Mouse (Mus musculus) midbrain, embryonic 12.5 days (tissue): ENCODE measurements around the gene Hbs1l. TPM values are rescaled to one million over a fixed set of nuclear protein-coding genes. Genes with fewer than 3 reads are reported as not detected.

Source experiments
- ATAC-seq: fragments of 200-750 bp; cut with Nextera tagmentation; 2 replicates; pipeline ENCODE4 v1.8.0; 2017; ENCODE audit warnings: low read depth, moderate TSS enrichment, moderate library complexity; ENCODE audit not compliant: low FRiP score
- H3K27ac ChIP-seq: fragments of 300-500 bp; sonication (generic); replicated peaks from 2 replicates; pipeline ENCODE4 v1.5.1; 2016; ENCODE audit warnings: mild to moderate bottlenecking
- H3K27me3 ChIP-seq: fragments of 300-500 bp; sonication (generic); 2 replicates; pipeline ENCODE4 v1.6.1; 2016; ENCODE audit warnings: mild to moderate bottlenecking
- H3K36me3 ChIP-seq: fragments of 300-500 bp; sonication (generic); 2 replicates; pipeline ENCODE4 v1.6.1; 2016
- H3K4me1 ChIP-seq: fragments of 300-500 bp; sonication (generic); 2 replicates; pipeline ENCODE4 v1.6.1; 2016
- H3K4me2 ChIP-seq: fragments of 300-500 bp; sonication (generic); replicated peaks from 2 replicates; pipeline ENCODE4 v1.6.1; 2016; ENCODE audit warnings: mild to moderate bottlenecking, moderate library complexity
- H3K4me3 ChIP-seq: fragments of 300-500 bp; sonication (generic); 2 replicates; pipeline ENCODE4 v1.5.1; 2016; ENCODE audit warnings: mild to moderate bottlenecking
- H3K9ac ChIP-seq: fragments of 300-500 bp; sonication (generic); replicated peaks from 2 replicates; pipeline ENCODE4 v1.6.1; 2016; ENCODE audit warnings: mild to moderate bottlenecking, moderate library complexity
- H3K9me3 ChIP-seq: fragments of 300-500 bp; sonication (generic); 2 replicates; pipeline ENCODE4 v1.6.1; 2016; ENCODE audit warnings: mild to moderate bottlenecking
- WGBS: fragments of 180-500 bp; shearing (Covaris S2); methylation state at CpG from one replicate; pipeline ENCODE4 v1.1.7; 2016; 5-methylcytosine and 5-hydroxymethylcytosine counted together
- polyA plus RNA-seq: library from polyadenylated mRNA; unstranded; fragments of >200 nt; fragmentation: Nextera tagmentation; extraction: Ambion mirVana; gene quantifications from 2 replicates; pipeline ENCODE4 v1.2.1, GENCODE M21; 2016

Gene Hbs1l
- polyA plus RNA-seq, 1 experiment from 2014 or later, result 128 TPM

DNA sequence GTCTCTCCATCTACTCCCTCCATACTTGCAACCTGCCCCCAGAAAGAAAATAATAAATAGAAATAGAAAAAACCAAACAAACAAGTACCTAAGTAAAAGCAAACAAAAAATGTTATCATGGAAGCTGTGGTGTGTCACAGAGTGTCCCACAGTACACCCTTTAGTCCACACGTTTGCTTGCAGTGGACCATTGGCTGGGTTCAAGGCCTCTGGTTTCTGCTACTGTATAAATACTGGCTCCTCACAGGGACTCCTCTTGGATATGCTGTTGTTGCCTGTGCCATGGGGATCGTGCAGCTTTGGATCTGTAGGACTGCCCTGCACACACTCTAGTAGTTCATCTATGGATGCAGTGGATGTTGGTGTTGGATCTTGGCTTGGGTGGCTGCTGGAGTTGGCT lies 54.2 kb downstream of the Hbs1l start:
- Histone ChIP-seq H3K9me3 (no peaks in the 10 kb centered on the region), H3K4me2 (no peak overlapping the region), H3K27me3 (no peaks in the 10 kb centered on the region), H3K27ac (no peak overlapping the region), H3K4me1 (no peaks in the 10 kb centered on the region), H3K9ac (no peak overlapping the region), H3K4me3 (no peak overlapping the region), H3K36me3 (peaks cover 71% of the 10 kb centered on the region)
- WGBS, result 91% methylated on average over 2 of the region's 2 CpGs
- ATAC-seq, result no peak

DNA sequence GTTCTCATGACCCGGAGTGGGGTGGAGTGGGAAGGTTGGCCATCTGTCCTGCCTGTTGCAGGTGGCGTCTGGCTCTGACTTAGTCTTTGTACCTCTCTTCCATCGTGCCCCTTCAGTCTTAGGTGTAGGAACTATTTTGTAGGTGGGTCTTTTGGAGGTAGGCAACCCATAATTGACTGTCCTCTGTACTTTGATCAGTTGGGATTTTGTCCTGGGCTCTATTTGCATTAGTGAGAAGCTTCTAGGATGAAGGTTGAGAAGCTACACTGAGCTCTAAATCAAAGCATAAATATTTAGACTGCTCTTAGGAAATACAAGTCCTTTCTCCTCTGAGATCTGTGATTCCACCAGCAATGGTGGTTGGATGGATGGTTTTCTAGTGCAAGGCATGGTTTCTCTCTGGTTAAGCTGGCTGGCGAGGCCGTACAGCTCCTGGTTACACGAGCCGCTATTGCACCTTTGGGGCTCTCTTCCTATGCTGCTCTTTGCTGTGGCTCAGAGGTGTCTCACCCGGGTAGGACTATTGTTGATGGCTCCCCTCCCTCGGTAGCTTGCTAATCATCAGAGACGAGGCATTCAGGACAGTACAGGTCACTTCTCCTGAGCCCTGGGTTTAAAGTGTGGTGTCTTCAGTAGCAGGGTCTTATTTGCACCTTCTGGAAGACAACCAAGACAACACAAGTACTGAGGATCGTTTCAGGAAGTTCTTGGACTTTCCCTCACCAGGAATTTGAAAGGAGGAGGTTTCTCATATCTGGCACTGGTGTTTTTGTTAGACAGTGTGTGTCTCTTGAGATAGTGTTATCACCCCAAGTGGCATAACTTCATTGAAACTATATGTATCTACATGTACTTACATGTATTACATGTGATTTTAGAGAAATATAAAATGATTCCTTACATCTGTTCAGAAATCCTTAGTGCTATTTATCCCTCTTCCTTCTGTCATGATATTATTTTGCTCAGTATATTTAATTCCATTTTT lies 55.0 kb downstream of the Hbs1l start:
- Histone ChIP-seq H3K4me3 (no peak overlapping the region), H3K36me3 (peaks cover 66% of the 10 kb centered on the region), H3K9ac (no peak overlapping the region), H3K27ac (no peak overlapping the region), H3K27me3 (no peaks in the 10 kb centered on the region), H3K4me1 (no peaks in the 10 kb centered on the region), H3K4me2 (no peak overlapping the region), H3K9me3 (no peaks in the 10 kb centered on the region)
- ATAC-seq, result no peak
- 89% methylated on average over 11 of the region's 11 CpGs for WGBS

DNA sequence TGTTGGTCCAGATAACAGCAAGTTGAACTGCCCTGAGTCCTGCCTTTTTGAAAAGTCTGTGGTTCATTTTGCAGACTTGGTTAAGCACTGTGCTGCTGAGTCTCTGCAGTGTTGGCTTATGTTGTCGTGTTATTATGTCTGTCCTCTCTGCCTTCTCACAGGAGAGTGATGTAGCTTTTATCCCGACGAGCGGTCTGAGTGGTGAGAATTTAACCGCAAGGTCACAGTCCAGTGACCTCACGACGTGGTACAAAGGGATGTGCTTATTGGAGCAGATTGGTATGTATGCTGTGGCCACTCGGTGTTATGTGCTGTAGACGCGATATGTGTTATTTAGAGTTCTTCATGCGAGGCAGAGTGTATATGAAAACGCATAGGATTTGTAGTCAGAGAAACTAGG lies 56.0 kb downstream of the Hbs1l start:
- no peak for ATAC-seq
- no peak overlapping the region for H3K27ac ChIP-seq
- H3K27me3 ChIP-seq, result no peaks in the 10 kb centered on the region
- no peak overlapping the region for H3K4me2 ChIP-seq
- no peak overlapping the region for H3K9ac ChIP-seq
- 60% methylated on average over 12 of the region's 12 CpGs for WGBS
- no peak overlapping the region for H3K4me3 ChIP-seq
- H3K4me1 ChIP-seq, result no peaks in the 10 kb centered on the region
- peaks cover 67% of the 10 kb centered on the region for H3K36me3 ChIP-seq
- no peaks in the 10 kb centered on the region for H3K9me3 ChIP-seq

DNA sequence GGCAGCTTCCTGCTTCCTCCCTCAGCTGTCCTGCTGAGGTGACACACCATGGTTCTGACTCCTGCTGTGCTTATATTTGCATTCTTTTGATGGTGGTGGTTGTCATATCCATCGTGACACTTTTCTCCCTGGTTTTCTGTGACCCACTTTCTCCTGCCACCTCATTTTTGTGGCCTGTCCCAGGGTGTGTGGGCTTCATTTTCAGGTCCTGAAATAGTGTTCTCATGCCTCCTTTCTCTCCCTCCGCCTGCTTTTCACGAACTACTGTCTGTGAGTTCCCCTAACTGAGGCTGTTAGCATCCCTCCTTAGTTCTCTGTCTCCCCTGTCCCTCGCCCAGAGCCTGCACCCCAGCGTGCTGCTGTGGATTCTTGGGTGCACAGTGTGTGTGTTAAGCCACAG lies 58.1 kb downstream of the Hbs1l start:
- Histone ChIP-seq H3K4me2 (no peak overlapping the region), H3K9ac (no peak overlapping the region), H3K4me1 (no peaks in the 10 kb centered on the region), H3K36me3 (peaks cover 70% of the 10 kb centered on the region), H3K27me3 (no peaks in the 10 kb centered on the region), H3K27ac (no peak overlapping the region), H3K9me3 (no peaks in the 10 kb centered on the region), H3K4me3 (no peak overlapping the region)
- no peak for ATAC-seq
- WGBS, result 74% methylated on average over 5 of the region's 5 CpGs

DNA sequence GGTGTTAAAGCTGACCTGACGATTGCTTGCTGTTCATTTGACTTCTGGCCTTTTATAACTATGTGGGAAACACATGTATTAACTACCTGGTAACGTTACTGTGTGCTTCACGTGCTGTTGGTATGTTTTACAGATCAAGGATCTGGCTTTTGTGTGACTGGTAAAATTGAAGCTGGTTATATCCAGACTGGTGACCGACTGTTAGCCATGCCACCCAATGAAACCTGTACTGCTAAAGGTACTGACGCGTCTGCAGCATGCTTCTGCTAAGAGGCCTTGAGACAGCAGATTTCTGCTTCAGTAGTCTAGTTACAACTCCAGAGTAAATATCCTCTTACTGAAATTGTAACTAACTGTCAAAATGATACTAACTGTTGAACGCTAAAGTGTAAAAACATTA lies 58.7 kb downstream of the Hbs1l start:
- ATAC-seq, result no peak
- Histone ChIP-seq H3K9me3 (no peaks in the 10 kb centered on the region), H3K27ac (no peak overlapping the region), H3K27me3 (no peaks in the 10 kb centered on the region), H3K9ac (no peak overlapping the region), H3K4me1 (no peaks in the 10 kb centered on the region), H3K4me3 (no peak overlapping the region), H3K4me2 (no peak overlapping the region), H3K36me3 (peaks cover 71% of the 10 kb centered on the region)
- 95% methylated on average over 7 of the region's 7 CpGs for WGBS

DNA sequence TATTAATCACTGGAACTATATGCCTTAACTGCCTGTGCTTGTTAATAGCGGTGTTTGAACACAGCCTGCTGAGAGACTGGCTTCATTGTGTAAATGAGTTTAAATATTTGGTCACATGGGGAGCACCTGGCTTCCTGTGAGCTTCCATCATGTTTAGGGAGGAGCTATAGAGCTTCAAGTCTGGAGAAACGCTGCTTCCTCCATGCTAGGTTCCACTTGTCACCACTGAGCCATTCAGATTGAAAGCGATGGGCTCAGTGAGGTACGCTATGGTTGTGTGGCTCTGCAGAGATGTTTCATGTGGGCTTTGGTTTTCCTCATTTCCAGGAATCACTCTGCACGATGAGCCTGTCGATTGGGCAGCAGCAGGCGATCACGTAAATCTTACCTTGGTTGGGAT lies 62.2 kb downstream of the Hbs1l start:
- peaks cover 53% of the 10 kb centered on the region for H3K36me3 ChIP-seq
- ATAC-seq, result no peak
- no peaks in the 10 kb centered on the region for H3K4me1 ChIP-seq
- no peak overlapping the region for H3K4me3 ChIP-seq
- H3K27me3 ChIP-seq, result no peaks in the 10 kb centered on the region
- 95% methylated on average over 8 of the region's 8 CpGs for WGBS
- no peak overlapping the region for H3K4me2 ChIP-seq
- H3K27ac ChIP-seq, result no peak overlapping the region
- H3K9me3 ChIP-seq, result no peaks in the 10 kb centered on the region
- no peak overlapping the region for H3K9ac ChIP-seq

DNA sequence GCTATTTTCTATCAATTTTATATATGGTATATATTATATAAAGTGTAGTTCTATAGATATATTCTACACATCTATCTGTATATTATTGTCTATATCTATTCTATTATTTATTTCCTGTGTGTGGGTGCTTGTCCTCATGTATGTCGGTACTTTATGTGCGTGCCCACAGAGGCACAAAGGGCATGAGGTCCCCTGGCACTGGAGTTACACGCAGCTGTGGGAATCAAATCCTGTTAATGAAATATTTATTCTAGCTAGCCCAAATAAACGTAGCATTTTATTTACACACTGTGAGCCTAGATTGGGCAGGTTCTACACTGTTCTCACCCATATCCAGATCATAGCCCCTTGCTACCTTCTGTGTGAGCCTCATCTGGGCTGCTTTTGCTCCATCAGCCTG lies 63.3 kb downstream of the Hbs1l start:
- Histone ChIP-seq H3K27me3 (no peaks in the 10 kb centered on the region), H3K27ac (no peak overlapping the region), H3K4me2 (no peak overlapping the region), H3K9me3 (no peaks in the 10 kb centered on the region), H3K9ac (no peak overlapping the region), H3K4me3 (no peak overlapping the region), H3K36me3 (peaks cover 52% of the 10 kb centered on the region), H3K4me1 (no peaks in the 10 kb centered on the region)
- no peak for ATAC-seq
- WGBS, result 89% methylated on average over 4 of the region's 4 CpGs

DNA sequence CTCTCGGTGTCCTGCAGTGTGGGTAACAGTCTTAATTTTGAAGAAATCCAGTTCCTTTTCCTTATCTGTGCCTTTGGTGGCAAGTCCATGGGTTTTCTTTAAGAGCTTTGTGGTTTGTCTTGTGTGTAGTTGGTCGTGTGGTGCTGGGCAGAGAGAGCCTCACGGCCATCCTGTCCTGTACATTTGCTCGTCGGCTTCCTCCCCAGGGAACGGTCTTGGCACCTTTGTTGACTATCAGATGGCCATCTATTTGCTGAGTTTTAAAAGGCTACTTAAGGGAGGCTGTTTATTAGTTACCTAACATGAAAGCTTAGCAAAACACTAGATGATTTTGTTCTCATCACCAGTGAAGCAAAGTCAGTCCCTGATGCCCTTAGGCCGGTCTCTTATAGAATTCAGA lies 66.1 kb downstream of the Hbs1l start:
- no peaks in the 10 kb centered on the region for H3K4me1 ChIP-seq
- 89% methylated on average over 7 of the region's 7 CpGs for WGBS
- no peak for ATAC-seq
- H3K9ac ChIP-seq, result no peak overlapping the region
- no peak overlapping the region for H3K27ac ChIP-seq
- no peaks in the 10 kb centered on the region for H3K9me3 ChIP-seq
- peaks cover 61% of the 10 kb centered on the region for H3K36me3 ChIP-seq
- no peaks in the 10 kb centered on the region for H3K27me3 ChIP-seq
- no peak overlapping the region for H3K4me3 ChIP-seq
- H3K4me2 ChIP-seq, result no peak overlapping the region

DNA sequence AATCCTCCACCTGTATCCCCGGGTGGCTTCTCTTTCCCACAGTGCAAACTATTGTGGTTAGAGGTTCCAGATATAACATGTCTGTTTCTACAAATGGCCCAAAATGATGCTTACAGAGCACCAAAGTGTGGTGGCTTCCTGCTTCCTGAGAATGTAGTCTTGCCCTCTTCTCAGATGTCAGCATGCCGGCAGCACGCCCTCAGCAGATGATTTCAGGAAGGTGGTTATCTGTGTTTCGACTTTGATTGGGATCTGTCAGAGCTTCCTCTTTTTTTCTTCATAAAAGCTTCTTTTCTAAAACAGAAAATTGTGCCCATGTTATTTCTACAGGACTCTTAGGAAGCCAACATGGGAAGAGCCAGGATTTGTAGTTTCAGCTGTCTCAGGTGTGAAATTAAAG lies 67.5 kb downstream of the Hbs1l start:
- Histone ChIP-seq H3K9ac (no peak overlapping the region), H3K27me3 (no peaks in the 10 kb centered on the region), H3K9me3 (no peaks in the 10 kb centered on the region), H3K36me3 (peaks cover 62% of the 10 kb centered on the region), H3K4me3 (no peak overlapping the region), H3K27ac (no peak overlapping the region), H3K4me1 (no peaks in the 10 kb centered on the region), H3K4me2 (no peak overlapping the region)
- ATAC-seq, result no peak
- 94% methylated on average over 4 of the region's 4 CpGs for WGBS

DNA sequence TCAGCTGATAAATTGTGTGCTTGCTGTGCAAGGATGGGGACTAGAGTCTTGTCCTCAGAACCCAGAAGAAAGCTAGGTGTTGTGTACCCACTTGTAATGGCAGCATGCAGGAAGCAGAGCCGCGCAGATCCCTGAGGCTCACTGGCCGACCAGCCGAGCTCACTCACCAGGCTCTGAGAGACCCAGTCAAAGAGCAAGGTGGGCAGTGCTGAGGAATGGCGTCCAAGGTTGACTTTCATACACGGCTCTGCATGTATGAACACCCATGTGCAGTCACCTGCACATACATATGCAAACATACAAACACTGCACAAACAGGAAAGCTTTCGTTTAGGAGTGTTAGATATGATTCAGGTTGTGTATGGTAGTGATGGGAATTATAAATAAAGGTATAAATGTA lies 69.2 kb downstream of the Hbs1l start:
- H3K36me3 ChIP-seq, result peaks cover 70% of the 10 kb centered on the region
- H3K27me3 ChIP-seq, result no peaks in the 10 kb centered on the region
- H3K27ac ChIP-seq, result no peak overlapping the region
- no peak for ATAC-seq
- no peak overlapping the region for H3K9ac ChIP-seq
- H3K9me3 ChIP-seq, result no peaks in the 10 kb centered on the region
- H3K4me2 ChIP-seq, result no peak overlapping the region
- H3K4me3 ChIP-seq, result no peak overlapping the region
- WGBS, result 94% methylated on average over 7 of the region's 7 CpGs
- no peaks in the 10 kb centered on the region for H3K4me1 ChIP-seq

DNA sequence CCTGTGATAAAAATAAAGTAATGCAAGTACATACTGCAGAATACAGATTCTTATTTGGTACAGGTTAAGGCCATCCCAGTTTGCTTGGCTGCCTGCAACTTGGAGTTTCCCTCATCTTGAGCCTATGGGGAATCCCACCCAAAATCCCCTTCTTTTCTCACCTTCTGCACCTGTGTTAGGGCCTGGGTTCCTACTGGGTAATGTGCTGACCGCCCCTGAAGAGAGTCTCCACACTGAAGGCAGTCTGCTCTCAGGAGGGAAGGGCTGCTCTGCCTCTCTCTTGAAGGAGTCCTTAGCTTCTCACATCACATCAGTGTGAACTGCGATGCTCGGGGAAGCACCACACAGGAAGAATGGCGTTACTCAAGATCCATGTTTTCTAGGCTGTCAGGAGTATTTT lies 70.1 kb downstream of the Hbs1l start:
- Histone ChIP-seq H3K4me1 (no peaks in the 10 kb centered on the region), H3K4me2 (no peak overlapping the region), H3K9ac (no peak overlapping the region), H3K9me3 (no peaks in the 10 kb centered on the region), H3K27me3 (no peaks in the 10 kb centered on the region), H3K36me3 (peaks cover 74% of the 10 kb centered on the region), H3K27ac (no peak overlapping the region), H3K4me3 (no peak overlapping the region)
- ATAC-seq, result no peak
- 87% methylated on average over 4 of the region's 4 CpGs for WGBS

DNA sequence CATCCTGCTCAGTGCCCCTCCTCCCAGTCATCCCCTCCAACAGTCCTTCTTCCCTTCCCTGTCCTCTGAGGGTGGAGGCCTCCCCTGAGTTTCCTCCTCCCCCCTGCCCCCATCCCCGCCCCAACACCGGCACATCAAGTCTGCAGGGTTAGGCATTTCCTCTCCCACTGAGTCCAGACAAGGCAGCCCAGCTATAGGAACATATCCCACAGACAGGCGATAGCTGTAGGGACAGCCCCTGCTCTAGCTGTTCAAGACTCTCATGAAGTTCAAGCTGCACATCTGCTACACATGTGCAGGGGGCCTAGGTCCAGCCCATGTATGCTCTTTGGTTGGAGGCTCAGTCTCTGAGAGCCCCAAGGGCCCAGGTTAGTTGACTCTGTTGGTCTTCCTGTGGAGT lies 70.7 kb downstream of the Hbs1l start:
- 80% methylated on average over 3 of the region's 3 CpGs for WGBS
- Histone ChIP-seq H3K36me3 (peaks cover 78% of the 10 kb centered on the region), H3K9me3 (no peaks in the 10 kb centered on the region), H3K4me3 (no peak overlapping the region), H3K4me1 (no peaks in the 10 kb centered on the region), H3K4me2 (no peak overlapping the region), H3K9ac (no peak overlapping the region), H3K27me3 (no peaks in the 10 kb centered on the region), H3K27ac (no peak overlapping the region)
- no peak for ATAC-seq

DNA sequence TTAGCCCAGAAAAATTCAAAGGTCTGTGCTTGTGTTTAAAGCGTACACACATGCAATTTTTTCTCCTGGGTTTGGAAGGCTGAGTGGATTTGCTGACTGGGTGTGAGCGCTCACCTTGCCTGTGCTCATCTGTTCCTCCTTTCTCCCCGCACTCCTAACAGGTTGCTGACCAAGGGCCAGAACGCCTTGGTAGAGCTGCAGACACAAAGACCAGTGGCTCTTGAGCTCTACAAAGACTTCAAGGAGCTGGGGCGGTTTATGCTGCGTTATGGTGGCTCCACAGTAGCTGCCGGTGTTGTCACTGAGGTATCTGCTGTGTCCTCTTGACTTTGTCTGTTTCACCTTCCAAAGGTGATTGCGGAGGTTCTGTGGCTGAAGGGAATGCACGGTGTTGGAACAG lies 71.7 kb downstream of the Hbs1l start:
- 95% methylated on average over 9 of the region's 9 CpGs for WGBS
- Histone ChIP-seq H3K9ac (no peak overlapping the region), H3K27ac (no peak overlapping the region), H3K4me3 (no peak overlapping the region), H3K36me3 (peaks cover 71% of the 10 kb centered on the region), H3K4me1 (no peaks in the 10 kb centered on the region), H3K4me2 (no peak overlapping the region), H3K9me3 (no peaks in the 10 kb centered on the region), H3K27me3 (no peaks in the 10 kb centered on the region)
- ATAC-seq, result no peak
